Mouse (Mus musculus) inflammation-experienced regulatory T-cells (primary cell): ENCODE data around the gene Samd5. TPM values are rescaled to one million over a fixed set of nuclear protein-coding genes. Genes with fewer than 3 reads are reported as not detected.

Experiments used
- polyA plus RNA-seq, 2 experiments: library from polyadenylated mRNA; unstranded; fragments of 100-300 nt; shearing (Covaris generic); gene quantifications; one replicate each; pipeline ENCODE4 v1.2.1; 2017

Gene Samd5
- under 1 TPM; 0.04 to 0.27 TPM for polyA plus RNA-seq

GRCm38 (mm10) chr10:9674561-9675521 lies at the start of gene Samd5:
TSS of gene Samd5 (minus strand) at chr10:9675208.

Other genes starting within 250 kb of the Samd5 start
- gene Stxbp5, start 225.9 kb upstream of the Samd5 start, polyA plus RNA-seq: 10 to 100 TPM; 29.8 to 38.6 TPM